Mouse (Mus musculus) gastrocnemius, adult 2 months (tissue): ENCODE results near the gene Abhd16a. TPM values are rescaled to one million over a fixed set of nuclear protein-coding genes. Genes with fewer than 3 reads are reported as not detected.
A peak's percentile ranks its signal among the peaks of the same experiment; 100 is the strongest.
"Not testable (repeated sequence)": the region's sequence is repeated elsewhere in the genome, so short reads cannot be mapped to it uniquely, and the experiment has no call there.

Experiments
- DNase-seq: peaks from one replicate; pipeline ENCODE4 v3.0.0; 2022
- H3K27ac ChIP-seq: fragments of 200-600 bp; 2 replicates; pipeline ENCODE4 v1.8.1; 2022; ENCODE audit warnings: mild to moderate bottlenecking
- H3K4me3 ChIP-seq: fragments of 200-600 bp; 2 replicates; pipeline ENCODE4 v1.8.1; 2022; ENCODE audit warnings: mild to moderate bottlenecking, moderate library complexity
- CTCF ChIP-seq: fragments of 200-600 bp; IDR thresholded peaks from 2 replicates; pipeline ENCODE4 v1.8.1; 2022; ENCODE audit warnings: antibody characterized with exemption, mild to moderate bottlenecking, moderate library complexity
- intact Hi-C: fragments of 180-260 bp; cut with DNase I; formaldehyde crosslinking; loops from one replicate; pipeline ENCODE4 v1.15.1; 2025
- total RNA-seq, 2 experiments: library from RNA; stranded (reverse); gene quantifications; 2 replicates each; pipeline ENCODE4 v1.2.3; 2021

The Abhd16a gene
- total RNA-seq, 2 experiments from 2014 or later: 74.2 to 99.7 TPM

DNA sequence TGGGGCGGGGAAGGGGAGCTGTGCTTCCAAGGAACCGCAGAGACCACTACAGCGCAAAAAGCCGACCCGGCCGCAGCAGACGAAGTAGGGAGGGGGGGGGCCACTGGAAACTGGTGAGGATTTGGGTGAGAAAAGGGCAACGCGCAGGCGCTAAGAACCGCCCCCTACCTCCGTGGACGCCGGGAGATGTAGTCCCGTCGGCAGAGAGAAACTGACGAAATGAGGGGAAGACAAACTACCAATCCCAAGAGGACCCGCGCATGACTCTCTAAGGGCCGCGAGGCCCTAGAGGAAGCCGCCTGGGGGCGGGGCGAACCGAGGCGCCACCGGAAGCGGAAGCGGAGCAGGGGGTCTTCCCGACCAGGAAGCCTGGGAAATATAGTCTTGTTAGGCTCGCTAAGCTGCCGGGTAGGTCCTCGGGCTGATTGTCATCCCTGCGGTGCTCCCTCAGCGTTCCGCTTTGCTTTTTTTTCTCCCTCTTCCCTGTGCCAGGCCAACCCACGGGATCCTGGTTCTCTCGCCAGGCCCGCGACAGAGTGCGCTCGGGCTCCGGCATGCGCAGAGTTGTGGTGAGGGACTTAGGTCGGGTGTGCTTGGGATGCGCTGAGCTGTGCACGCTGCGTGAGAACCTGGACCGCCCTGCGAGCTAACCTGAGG is 32.2 kb downstream of the Abhd16a start, which contains the start of gene Gpank1:
Gpank1 (plus strand) TSS at position 313 of the 657 bp plus-strand sequence.
- intact Hi-C loops: no loop called here
- TF ChIP-seq CTCF: no peak

DNA sequence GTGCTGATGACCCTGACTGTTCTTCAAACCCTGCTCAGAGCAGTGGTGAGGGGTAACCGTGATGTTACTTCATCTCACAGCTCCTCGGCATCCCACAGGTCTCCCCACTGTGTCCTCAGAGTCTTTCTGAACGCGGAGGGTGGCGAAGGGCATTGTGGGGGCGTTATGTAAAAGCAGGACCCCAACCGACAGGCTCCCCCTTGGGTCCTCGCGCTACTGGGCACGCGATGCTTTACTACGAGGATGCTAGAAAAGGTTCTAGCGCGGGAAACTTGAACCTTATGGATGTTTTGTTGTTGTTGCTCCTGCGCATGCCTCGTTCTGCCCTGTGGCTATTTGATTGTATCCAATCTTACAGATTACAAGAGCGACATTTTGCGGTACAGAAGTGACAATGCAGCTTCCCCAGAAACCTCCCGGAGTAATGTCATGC is 32.8 kb downstream of the Abhd16a start, which contains the start of gene Csnk2b:
Csnk2b (minus strand) TSS at position 183 of the 433 bp plus-strand sequence.
- H3K4me3 ChIP-seq: peak within 1 kb of the TSS; percentile 92
- intact Hi-C loops: no loop called here
- peak; percentile 40 for TF ChIP-seq CTCF
- DNase-seq: peak; percentile 54
- H3K27ac ChIP-seq: peak within 1 kb of the TSS; percentile 91

More for the DNA sequence above, 32.2 kb downstream of the Abhd16a start, which contains the start of gene Gpank1:
- Histone ChIP-seq H3K4me3 (peak within 1 kb of the TSS; percentile 92), H3K27ac (peak within 1 kb of the TSS; percentile 91)
- DNase-seq: peak; percentile 99

DNA sequence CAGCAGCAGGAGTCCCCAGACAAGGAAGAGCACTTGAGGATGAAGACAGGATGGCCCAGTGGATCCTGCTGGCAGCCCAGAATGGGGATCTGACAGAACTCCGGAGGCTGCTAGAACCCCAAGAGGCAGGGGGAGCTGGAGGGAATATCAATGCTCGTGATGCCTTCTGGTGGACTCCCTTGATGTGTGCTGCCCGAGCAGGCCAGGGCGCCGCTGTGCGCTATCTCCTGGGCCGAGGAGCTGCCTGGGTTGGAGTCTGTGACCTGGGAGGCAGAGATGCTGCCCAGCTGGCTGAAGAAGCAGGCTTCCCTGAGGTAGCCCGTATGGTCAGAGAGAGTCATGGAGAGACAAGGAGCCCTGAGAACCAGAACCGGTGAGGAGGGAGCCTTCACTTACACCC is 34.2 kb downstream of the Abhd16a start:
- H3K4me3 ChIP-seq, DNase-seq, H3K27ac ChIP-seq, intact Hi-C loops: not testable (repeated sequence)

DNA sequence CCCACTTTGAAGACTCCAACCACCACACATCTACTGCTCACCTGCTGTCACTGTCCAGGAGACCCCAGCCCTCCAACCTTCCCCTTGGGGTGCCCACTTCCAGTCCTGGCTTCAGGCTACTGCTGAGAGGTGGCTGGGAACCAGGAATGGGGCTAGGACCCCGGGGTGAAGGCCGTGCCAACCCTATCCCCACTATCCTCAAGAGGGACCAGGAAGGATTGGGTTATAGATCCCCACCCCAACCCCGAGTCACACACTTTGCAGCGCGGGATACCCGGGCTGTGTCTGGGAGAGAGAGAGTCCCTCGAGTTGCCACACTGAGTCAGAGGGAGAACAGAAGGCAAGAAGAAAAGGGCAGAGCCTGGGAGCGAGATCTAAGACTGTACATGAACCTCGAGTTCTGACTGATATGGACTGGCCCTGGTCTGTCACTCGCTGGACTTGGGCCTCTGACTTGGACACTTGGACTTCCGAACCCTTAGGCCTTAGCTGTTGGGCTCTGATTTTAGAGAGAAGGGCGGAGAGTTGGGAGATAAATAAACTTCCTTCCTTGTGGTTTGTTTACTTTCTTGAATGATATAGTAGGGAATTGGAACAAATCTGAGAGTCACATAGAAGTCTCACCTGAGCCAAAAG is 35.3 kb downstream of the Abhd16a start:
- intact Hi-C loops, H3K27ac ChIP-seq, H3K4me3 ChIP-seq, DNase-seq: not testable (repeated sequence)

DNA sequence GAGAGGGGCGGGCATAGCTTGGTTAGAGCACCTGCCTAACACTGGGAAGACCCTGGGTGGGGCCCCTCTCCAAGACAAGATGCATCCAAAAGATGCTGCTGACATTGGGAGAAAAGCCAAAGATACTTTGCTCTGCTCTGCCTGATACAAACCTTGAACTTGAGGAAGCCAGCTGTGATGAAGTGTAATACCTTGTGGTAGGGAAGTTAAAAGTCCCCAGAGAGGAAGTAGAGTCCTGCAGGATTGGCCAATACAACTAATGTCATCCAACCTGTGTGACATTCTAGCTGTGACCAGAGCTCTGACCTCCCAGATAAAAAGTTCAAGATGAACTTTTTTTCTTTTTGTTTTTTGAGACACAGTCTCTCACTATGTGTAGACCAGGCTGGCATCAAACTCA is 36.0 kb downstream of the Abhd16a start:
- TF ChIP-seq CTCF: no peak
- intact Hi-C loops: loop anchor here (5.0 kb wide), 1 partner anchor 112 kb away; the partner anchor contains the start of gene Nfkbil1

DNA sequence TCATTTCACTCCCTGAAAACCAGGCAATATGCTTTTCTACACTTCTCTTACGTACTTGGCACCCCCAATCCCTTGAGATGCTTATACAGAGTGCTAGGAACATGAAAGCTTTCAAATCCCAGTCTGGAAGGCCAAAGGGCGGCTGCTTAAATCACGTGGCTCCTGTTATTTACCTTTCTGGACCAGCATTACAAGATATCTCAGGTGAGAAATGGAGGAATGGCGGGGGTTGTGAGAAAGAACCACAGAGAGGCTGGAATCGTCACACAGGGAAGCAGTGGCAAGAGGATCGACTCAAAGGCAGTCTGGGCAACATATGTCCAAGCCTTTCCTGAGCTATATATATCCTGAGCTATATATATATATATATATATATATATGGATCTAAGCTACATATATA is 36.5 kb downstream of the Abhd16a start:
- no peak for DNase-seq
- intact Hi-C loops: loop anchor here (5.0 kb wide), 1 partner anchor 112 kb away; the partner anchor contains the start of gene Nfkbil1
- TF ChIP-seq CTCF: no peak
- Histone ChIP-seq H3K27ac (peak overlapping the region; percentile 94), H3K4me3 (peak overlapping the region; percentile 89)

More for the DNA sequence above, 36.0 kb downstream of the Abhd16a start:
- peak overlapping the region; percentile 89 for H3K4me3 ChIP-seq
- peak overlapping the region; percentile 94 for H3K27ac ChIP-seq
- DNase-seq: no peak

DNA sequence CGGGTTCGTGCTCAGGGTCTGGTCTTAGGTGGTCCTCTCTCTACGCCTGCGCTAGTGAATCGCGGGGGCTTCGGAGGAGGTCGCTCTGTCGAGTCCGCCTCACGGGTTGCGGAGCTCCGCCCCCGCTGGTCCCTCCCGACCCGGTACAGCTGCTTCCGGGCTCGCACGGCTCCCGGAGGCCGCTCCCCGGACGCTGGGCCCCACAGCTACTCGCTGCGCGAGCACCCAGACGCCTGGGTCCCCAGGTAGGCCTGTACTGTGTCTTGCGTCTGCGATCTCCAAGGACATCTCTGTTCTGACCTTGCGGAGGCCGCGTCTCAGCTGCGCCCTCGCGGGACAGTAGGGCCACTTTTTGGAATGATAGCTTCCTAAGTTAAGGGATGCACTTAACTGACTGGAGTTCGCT is 37.1 kb downstream of the Abhd16a start, which contains the start of gene D17H6S53E:
D17H6S53E (plus strand) TSS at position 168 of the 406 bp plus-strand sequence.
- Histone ChIP-seq H3K4me3 (peak within 1 kb of the TSS; percentile 89), H3K27ac (peak within 1 kb of the TSS; percentile 94)
- DNase-seq: peak; percentile 88
- TF ChIP-seq CTCF: no peak
- intact Hi-C loops: loop anchor here (5.0 kb wide), 1 partner anchor 111 kb away; the partner anchor contains the start of gene Nfkbil1

DNA sequence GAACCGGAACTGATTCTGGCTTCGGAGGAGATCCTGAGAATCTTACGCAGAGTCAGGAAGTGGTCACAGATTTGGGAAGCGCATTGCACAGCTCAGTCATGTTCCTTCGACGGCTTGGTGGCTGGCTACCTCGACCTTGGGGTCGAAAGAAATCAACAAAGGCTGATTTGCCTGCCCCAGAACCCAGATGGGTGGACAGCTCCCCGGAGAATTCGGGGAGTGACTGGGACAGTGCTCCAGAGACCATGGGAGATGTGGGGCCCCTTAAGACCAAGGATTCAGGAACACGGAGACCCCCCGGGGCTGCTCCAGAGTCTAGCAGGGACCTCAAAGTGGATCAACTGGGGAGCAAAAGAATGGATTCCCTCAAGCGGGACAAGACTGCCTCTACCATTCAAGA is 38.0 kb downstream of the Abhd16a start:
- no peak for TF ChIP-seq CTCF
- Histone ChIP-seq H3K27ac (peak overlapping the region; percentile 94), H3K4me3 (peak overlapping the region; percentile 89)
- intact Hi-C loops: loop anchor here (5.0 kb wide), 1 partner anchor 110 kb away; the partner anchor contains the start of gene Nfkbil1
- DNase-seq: no peak

DNA sequence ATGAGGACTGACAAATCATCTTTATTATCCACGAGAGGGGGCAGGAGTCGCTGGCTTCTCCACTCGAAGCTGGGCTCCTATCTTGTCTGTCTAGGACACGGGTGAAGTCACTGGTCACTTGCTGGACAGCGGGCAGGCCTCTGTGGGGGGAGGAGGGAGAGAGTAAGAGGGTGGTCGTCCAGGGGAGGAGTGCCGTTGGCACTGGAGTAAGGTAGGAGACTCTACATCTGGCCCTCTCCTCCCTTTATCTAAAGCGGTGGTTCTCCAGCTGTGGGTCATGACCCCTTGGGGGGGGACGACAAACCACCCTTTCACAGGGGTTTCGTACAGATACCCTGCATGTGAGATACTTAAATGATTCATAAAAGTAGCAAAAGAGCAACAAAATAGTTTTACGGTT is 39.9 kb downstream of the Abhd16a start:
- no peak for TF ChIP-seq CTCF
- Histone ChIP-seq H3K27ac (no peak overlapping the region), H3K4me3 (no peak overlapping the region)
- DNase-seq: no peak
- intact Hi-C loops: loop anchor here (5.0 kb wide), 1 partner anchor 108 kb away; the partner anchor contains the start of gene Nfkbil1

DNA sequence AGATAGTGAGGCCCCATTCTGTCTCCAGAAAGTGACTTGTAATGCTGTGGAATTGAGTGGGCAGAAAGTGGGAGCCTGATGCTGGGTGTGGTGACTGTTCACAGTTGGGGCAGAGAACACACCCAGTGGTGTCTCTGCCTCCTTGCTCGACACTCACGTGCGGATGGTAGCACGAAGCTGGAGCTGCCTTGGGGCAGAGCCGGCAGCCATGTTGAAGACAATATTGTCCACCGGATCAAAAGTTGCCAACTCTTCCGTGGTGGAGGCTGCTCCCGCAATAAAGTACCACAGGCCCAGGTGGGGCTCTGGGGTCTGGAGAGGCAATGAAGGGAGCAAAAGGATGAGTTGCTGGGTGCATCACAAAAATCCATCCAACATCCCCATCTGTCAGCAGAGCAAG is 42.0 kb downstream of the Abhd16a start:
- intact Hi-C loops: no loop called here

DNA sequence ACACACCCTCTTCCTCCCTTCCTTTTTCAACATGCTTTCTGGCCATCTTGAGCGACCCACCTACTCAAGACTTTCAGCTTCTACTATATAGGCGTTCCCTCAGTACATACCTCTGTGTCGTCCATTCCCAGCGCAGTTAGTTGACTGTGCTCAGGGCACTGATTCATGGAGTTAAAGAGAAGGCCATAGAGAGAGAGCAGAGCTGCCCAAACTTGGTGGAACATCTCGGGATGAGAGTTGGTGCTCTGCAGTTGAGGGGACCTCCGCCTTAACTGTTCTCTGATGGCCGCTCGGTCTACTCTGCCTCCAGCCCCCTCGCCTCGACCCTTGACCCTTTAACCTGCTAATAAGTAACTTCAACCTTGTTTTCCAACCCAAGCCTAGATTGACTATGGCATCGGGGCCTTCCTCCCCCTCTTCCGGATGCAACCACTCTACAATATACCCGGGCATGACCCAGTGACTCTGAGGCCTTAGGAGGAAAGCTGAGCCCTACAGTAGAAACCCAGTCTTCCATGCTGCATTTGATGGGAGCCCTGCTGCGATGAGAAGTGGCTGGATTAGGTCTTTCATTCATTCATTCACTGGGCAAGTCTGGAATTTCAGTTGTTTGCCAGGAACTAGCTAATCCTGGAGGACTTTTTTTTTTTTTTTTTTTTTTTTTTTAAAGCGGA is 42.6 kb downstream of the Abhd16a start, which contains the start of gene Apom:
Apom (minus strand) TSS at position 551 of the 674 bp plus-strand sequence.
- DNase-seq: no peak
- no peak for TF ChIP-seq CTCF
- no peak within 1 kb of the TSS for H3K4me3 ChIP-seq
- H3K27ac ChIP-seq: no peak within 1 kb of the TSS
- intact Hi-C loops: no loop called here

More for the DNA sequence above, 42.0 kb downstream of the Abhd16a start:
- H3K4me3 ChIP-seq: no peak overlapping the region
- H3K27ac ChIP-seq: no peak overlapping the region
- TF ChIP-seq CTCF: no peak
- no peak for DNase-seq

DNA sequence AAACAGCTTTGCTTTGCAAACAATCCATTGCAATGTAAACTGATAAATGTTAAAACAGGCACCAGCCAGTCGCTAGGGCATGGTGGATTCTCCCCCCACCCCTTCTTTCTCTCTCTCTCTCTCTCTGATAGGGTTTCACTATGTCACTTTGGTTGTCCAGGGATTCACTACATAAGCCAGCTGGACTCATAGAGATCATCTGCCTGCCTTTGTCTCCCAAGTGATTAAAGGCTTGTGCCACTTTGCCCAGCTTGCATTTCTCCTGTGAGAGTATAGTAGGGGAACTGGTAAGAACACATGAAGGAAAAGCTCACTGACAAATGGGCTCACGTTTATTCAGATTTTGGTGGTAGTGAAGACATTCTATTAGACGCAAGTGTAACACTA is 43.1 kb downstream of the Abhd16a start:
- intact Hi-C loops: no loop called here
- no peak for TF ChIP-seq CTCF
- DNase-seq: no peak
- no peak overlapping the region for H3K4me3 ChIP-seq
- H3K27ac ChIP-seq: no peak overlapping the region

DNA sequence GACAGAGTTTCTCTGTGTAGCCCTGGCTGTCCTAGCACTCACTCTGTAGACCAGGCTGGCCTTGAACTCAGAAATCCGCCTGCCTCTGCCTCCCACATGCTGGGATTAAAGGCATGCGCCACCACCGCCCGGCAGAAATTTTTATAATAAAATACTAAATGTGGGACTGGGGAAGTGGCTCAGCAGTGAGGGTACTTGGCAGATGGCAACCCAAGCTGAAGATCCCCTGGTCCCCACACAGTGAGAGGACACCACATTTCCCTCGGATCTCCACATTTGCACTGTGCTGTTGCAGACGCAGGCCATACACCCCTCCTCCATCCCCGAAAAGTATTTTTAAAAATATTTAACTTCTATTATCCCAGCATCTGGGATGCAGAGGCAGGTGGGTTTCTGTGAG is 44.5 kb downstream of the Abhd16a start:
- Histone ChIP-seq H3K4me3 (no peak overlapping the region), H3K27ac (no peak overlapping the region)
- intact Hi-C loops: no loop called here
- TF ChIP-seq CTCF: no peak
- no peak for DNase-seq
